Mouse (Mus musculus): ENCODE results near the gene Nfat5. TPM values are rescaled to one million over a fixed set of nuclear protein-coding genes. Genes with fewer than 3 reads are reported as not detected.

Nfat5 gene
- polyA plus RNA-seq, 1 experiment: 89.1 TPM

- no peak for TF ChIP-seq POLR2A (IDR thresholded peaks at IDR 0.05; ENCODE audit: low read depth, low read length)
- no peak for TF ChIP-seq CTCF (IDR thresholded peaks at IDR 0.05; ENCODE audit: borderline replicate concordance, insufficient read depth, low read length)
- no peak overlapping the region for H3K4me3 ChIP-seq (ENCODE audit: insufficient read depth, low read length)
- H3K27ac ChIP-seq (ENCODE audit: insufficient read depth, low read length): no peak overlapping the region
- H3K4me1 ChIP-seq (ENCODE audit: control insufficient read depth, insufficient read depth, low read length): no peaks in the 10 kb centered on the region
These were observed 77.0 kb downstream of the Nfat5 start for GRCm38 (mm10) chr8:107370311-107370710.

- no peak for TF ChIP-seq CTCF (IDR thresholded peaks at IDR 0.05; ENCODE audit: borderline replicate concordance, insufficient read depth, low read length)
- no peak for TF ChIP-seq POLR2A (IDR thresholded peaks at IDR 0.05; ENCODE audit: low read depth, low read length)
- H3K27ac ChIP-seq (ENCODE audit: insufficient read depth, low read length): no peak overlapping the region
- no peak overlapping the region for H3K4me3 ChIP-seq (ENCODE audit: insufficient read depth, low read length)
- H3K4me1 ChIP-seq (ENCODE audit: control insufficient read depth, insufficient read depth, low read length): no peaks in the 10 kb centered on the region
These were observed 84.1 kb downstream of the Nfat5 start for GRCm38 (mm10) chr8:107377346-107377745.

GRCm38 (mm10) chr8:107380734-107381133, 87.5 kb downstream of the Nfat5 start:
- H3K27ac ChIP-seq (ENCODE audit: insufficient read depth, low read length): no peak overlapping the region
- H3K4me1 ChIP-seq (ENCODE audit: control insufficient read depth, insufficient read depth, low read length): no peaks in the 10 kb centered on the region
- no peak for TF ChIP-seq CTCF (IDR thresholded peaks at IDR 0.05; ENCODE audit: borderline replicate concordance, insufficient read depth, low read length)
- no peak for TF ChIP-seq POLR2A (IDR thresholded peaks at IDR 0.05; ENCODE audit: low read depth, low read length)

GRCm38 (mm10) chr8:107381666-107382065, 88.4 kb downstream of the Nfat5 start:
- Histone ChIP-seq H3K4me1 (ENCODE audit: control insufficient read depth, insufficient read depth, low read length) (no peaks in the 10 kb centered on the region), H3K27ac (ENCODE audit: insufficient read depth, low read length) (no peak overlapping the region), H3K4me3 (ENCODE audit: insufficient read depth, low read length) (no peak overlapping the region)
- no peak for TF ChIP-seq POLR2A (IDR thresholded peaks at IDR 0.05; ENCODE audit: low read depth, low read length)
- no peak for TF ChIP-seq CTCF (IDR thresholded peaks at IDR 0.05; ENCODE audit: borderline replicate concordance, insufficient read depth, low read length)

More at GRCm38 (mm10) chr8:107380734-107381133, 87.5 kb downstream of the Nfat5 start:
- H3K4me3 ChIP-seq (ENCODE audit: insufficient read depth, low read length): no peak overlapping the region

- H3K4me3 ChIP-seq (ENCODE audit: insufficient read depth, low read length): no peak overlapping the region
- no peak overlapping the region for H3K27ac ChIP-seq (ENCODE audit: insufficient read depth, low read length)
- no peaks in the 10 kb centered on the region for H3K4me1 ChIP-seq (ENCODE audit: control insufficient read depth, insufficient read depth, low read length)
- TF ChIP-seq CTCF (IDR thresholded peaks at IDR 0.05; ENCODE audit: borderline replicate concordance, insufficient read depth, low read length): no peak
- TF ChIP-seq POLR2A (IDR thresholded peaks at IDR 0.05; ENCODE audit: low read depth, low read length): no peak
These were observed 89.6 kb downstream of the Nfat5 start for GRCm38 (mm10) chr8:107382898-107383297.

- Histone ChIP-seq H3K4me1 (ENCODE audit: control insufficient read depth, insufficient read depth, low read length) (peaks cover 2% of the 10 kb centered on the region; the same call in 1 of the 2 replicates), H3K27ac (ENCODE audit: insufficient read depth, low read length) (no peak overlapping the region), H3K4me3 (ENCODE audit: insufficient read depth, low read length) (no peak overlapping the region)
- TF ChIP-seq CTCF (IDR thresholded peaks at IDR 0.05; ENCODE audit: borderline replicate concordance, insufficient read depth, low read length): no peak
These were observed 91.4 kb downstream of the Nfat5 start for GRCm38 (mm10) chr8:107384651-107385050.

GRCm38 (mm10) chr8:107385063-107385462, 91.8 kb downstream of the Nfat5 start:
- no peak for TF ChIP-seq CTCF (IDR thresholded peaks at IDR 0.05; ENCODE audit: borderline replicate concordance, insufficient read depth, low read length)
- no peak for TF ChIP-seq POLR2A (IDR thresholded peaks at IDR 0.05; ENCODE audit: low read depth, low read length)
- Histone ChIP-seq H3K4me1 (ENCODE audit: control insufficient read depth, insufficient read depth, low read length) (peaks cover 4% of the 10 kb centered on the region; the same call in 1 of the 2 replicates), H3K4me3 (ENCODE audit: insufficient read depth, low read length) (no peak overlapping the region), H3K27ac (ENCODE audit: insufficient read depth, low read length) (no peak overlapping the region)

GRCm38 (mm10) chr8:107386171-107386570, 92.9 kb downstream of the Nfat5 start:
- Histone ChIP-seq H3K27ac (ENCODE audit: insufficient read depth, low read length) (no peak overlapping the region), H3K4me3 (ENCODE audit: insufficient read depth, low read length) (no peak overlapping the region), H3K4me1 (ENCODE audit: control insufficient read depth, insufficient read depth, low read length) (peaks cover 4% of the 10 kb centered on the region; the same call in 1 of the 2 replicates)
- TF ChIP-seq POLR2A (IDR thresholded peaks at IDR 0.05; ENCODE audit: low read depth, low read length) (no peak), CTCF (IDR thresholded peaks at IDR 0.05; ENCODE audit: borderline replicate concordance, insufficient read depth, low read length) (no peak)

GRCm38 (mm10) chr8:107386642-107387041, 93.4 kb downstream of the Nfat5 start:
- H3K27ac ChIP-seq (ENCODE audit: insufficient read depth, low read length): no peak overlapping the region
- H3K4me1 ChIP-seq (ENCODE audit: control insufficient read depth, insufficient read depth, low read length): peaks cover 4% of the 10 kb centered on the region; the same call in 1 of the 2 replicates
- TF ChIP-seq POLR2A (IDR thresholded peaks at IDR 0.05; ENCODE audit: low read depth, low read length) (no peak), CTCF (IDR thresholded peaks at IDR 0.05; ENCODE audit: borderline replicate concordance, insufficient read depth, low read length) (no peak)
- H3K4me3 ChIP-seq (ENCODE audit: insufficient read depth, low read length): no peak overlapping the region

GRCm38 (mm10) chr8:107387861-107388260, 94.6 kb downstream of the Nfat5 start:
- Histone ChIP-seq H3K4me3 (ENCODE audit: insufficient read depth, low read length) (no peak overlapping the region), H3K27ac (ENCODE audit: insufficient read depth, low read length) (no peak overlapping the region), H3K4me1 (ENCODE audit: control insufficient read depth, insufficient read depth, low read length) (peaks cover 4% of the 10 kb centered on the region; the same call in 1 of the 2 replicates)
- no peak for TF ChIP-seq CTCF (IDR thresholded peaks at IDR 0.05; ENCODE audit: borderline replicate concordance, insufficient read depth, low read length)
- TF ChIP-seq POLR2A (IDR thresholded peaks at IDR 0.05; ENCODE audit: low read depth, low read length): no peak

- no peak overlapping the region for H3K27ac ChIP-seq (ENCODE audit: insufficient read depth, low read length)
- peaks cover 4% of the 10 kb centered on the region; the same call in 1 of the 2 replicates for H3K4me1 ChIP-seq (ENCODE audit: control insufficient read depth, insufficient read depth, low read length)
- no peak overlapping the region for H3K4me3 ChIP-seq (ENCODE audit: insufficient read depth, low read length)
- no peak for TF ChIP-seq POLR2A (IDR thresholded peaks at IDR 0.05; ENCODE audit: low read depth, low read length)
- no peak for TF ChIP-seq CTCF (IDR thresholded peaks at IDR 0.05; ENCODE audit: borderline replicate concordance, insufficient read depth, low read length)
These were observed 96.3 kb downstream of the Nfat5 start for GRCm38 (mm10) chr8:107389557-107389956.

Data from embryonic fibroblast, embryonic 13.5 days (primary cell).